8 mouse cellular contexts compared by ENCODE assay signal in the genomic region with DNA sequence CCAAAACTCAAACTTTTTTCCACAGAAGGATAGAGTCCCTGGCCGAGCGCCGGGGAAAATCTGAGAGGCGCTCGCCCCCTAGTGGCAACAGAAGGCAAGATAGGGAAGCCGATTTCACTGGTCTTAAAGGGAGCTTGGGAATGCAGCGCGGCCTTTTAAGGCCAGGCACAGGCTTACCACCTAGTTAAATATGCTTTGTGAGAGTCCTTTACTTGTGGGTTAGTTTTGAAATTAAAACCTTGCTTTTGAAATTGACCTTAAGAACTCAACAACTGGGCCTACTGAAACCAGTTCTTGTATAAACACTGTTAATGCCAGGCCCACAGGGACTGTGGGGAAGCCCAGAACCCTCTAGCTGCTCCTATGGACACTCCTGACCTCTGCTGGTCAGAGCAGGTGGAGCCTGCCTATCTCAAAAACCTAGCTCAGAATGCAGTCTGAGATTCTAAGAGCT. TPM values are rescaled to one million over a fixed set of nuclear protein-coding genes. Genes with fewer than 3 reads are reported as not detected.
DNase-seq lines count a peak whose midpoint lies in the region; ATAC-seq lines count a peak whose summit lies in the region.

No protein-coding gene starts in this region.

- DNase-seq in ES-CJ7 (ENCODE audit: low read depth, low spot score), result peak; percentile 83
- DNase-seq in heart, postnatal 10 days, result peak; percentile 83 to 88
- DNase-seq in kidney, postnatal 4 days, result peak; percentile 86 to 88
- peak; percentile 33 for DNase-seq in telencephalon, adult 2 months (ENCODE audit: low read depth, low spot score)

- under 1% methylated on average over 8 of the region's 8 CpGs for WGBS in forebrain, embryonic 13.5 days
- WGBS in liver, embryonic 16.5 days (ENCODE audit: insufficient replicate concordance), result 0% methylated on average over 8 of the region's 8 CpGs
- 1% methylated on average over 8 of the region's 8 CpGs for WGBS in neural tube, embryonic 13.5 days

- H3K27me3 ChIP-seq in forebrain, embryonic 13.5 days, result no peaks in the 10 kb centered on the region
- no peaks in the 10 kb centered on the region for H3K27me3 ChIP-seq in liver, embryonic 16.5 days (ENCODE audit: control insufficient read depth, insufficient read depth, low read depth, low read length)
- H3K27me3 ChIP-seq in neural tube, embryonic 13.5 days, result no peaks in the 10 kb centered on the region

- no peak overlapping the region for H3K9ac ChIP-seq in forebrain, embryonic 13.5 days
- H3K9ac ChIP-seq in liver, embryonic 16.5 days (ENCODE audit: low read depth, low read length), result no peak overlapping the region
- H3K9ac ChIP-seq in neural tube, embryonic 13.5 days, result peak overlapping the region; percentile 43; the same call in 1 of the 2 replicates

- H3K4me1 ChIP-seq in forebrain, embryonic 13.5 days, result no peaks in the 10 kb centered on the region
- H3K4me1 ChIP-seq in liver, embryonic 16.5 days (ENCODE audit: control insufficient read depth, low read depth, low read length), result no peaks in the 10 kb centered on the region; the same call in 1 of the 2 replicates
- no peaks in the 10 kb centered on the region for H3K4me1 ChIP-seq in neural tube, embryonic 13.5 days (replicated peaks)

- H3K9me3 ChIP-seq in forebrain, embryonic 13.5 days (replicated peaks), result no peaks in the 10 kb centered on the region
- no peaks in the 10 kb centered on the region for H3K9me3 ChIP-seq in liver, embryonic 16.5 days (replicated peaks; ENCODE audit: control insufficient read depth, low read length)
- H3K9me3 ChIP-seq in neural tube, embryonic 13.5 days, result no peaks in the 10 kb centered on the region

- H3K36me3 ChIP-seq in forebrain, embryonic 13.5 days (ENCODE audit: poor library complexity, severe bottlenecking), result no peaks in the 10 kb centered on the region
- H3K36me3 ChIP-seq in liver, embryonic 16.5 days (ENCODE audit: control insufficient read depth, insufficient read depth), result no peaks in the 10 kb centered on the region
- no peaks in the 10 kb centered on the region for H3K36me3 ChIP-seq in neural tube, embryonic 13.5 days

- ATAC-seq in cerebellum, adult (ENCODE audit: insufficient number of reproducible peaks, low FRiP score, low TSS enrichment), result peak; percentile 92
- peak; percentile 94 for ATAC-seq in forebrain, embryonic 13.5 days
- peak; percentile 84 for ATAC-seq in liver, embryonic 16.5 days (ENCODE audit: low read depth)
- peak; percentile 97 for ATAC-seq in neural tube, embryonic 13.5 days (ENCODE audit: low read depth)

- no peak overlapping the region for H3K4me3 ChIP-seq in forebrain, embryonic 13.5 days
- H3K4me3 ChIP-seq in liver, embryonic 16.5 days (ENCODE audit: low read depth, low read length), result peak overlapping the region; percentile 26; the same call in 1 of the 2 replicates
- peak overlapping the region; percentile 15 for H3K4me3 ChIP-seq in neural tube, embryonic 13.5 days

- no peak overlapping the region for H3K27ac ChIP-seq in forebrain, embryonic 13.5 days
- H3K27ac ChIP-seq in liver, embryonic 16.5 days (ENCODE audit: low read length), result no peak overlapping the region
- no peak overlapping the region for H3K27ac ChIP-seq in neural tube, embryonic 13.5 days (replicated peaks)

- intact Hi-C loops in heart, postnatal 10 days (cut with DNase I), result loop anchor here (1.0 to 2.0 kb wide), 3 partner anchors 231 to 328 kb away; no protein-coding TSS in a partner anchor

- peak overlapping the region; percentile 32; the same call in 1 of the 2 replicates for H3K4me2 ChIP-seq in forebrain, embryonic 13.5 days
- peak overlapping the region; percentile 42 for H3K4me2 ChIP-seq in liver, embryonic 16.5 days (ENCODE audit: low read depth, low read length)
- peak overlapping the region; percentile 46 for H3K4me2 ChIP-seq in neural tube, embryonic 13.5 days

RNA-seq across cellular contexts. Expression of a gene that starts 20.2 kb away (rescaled TPM):
- 51.5 and 55.5 TPM in 2 replicates for polyA plus RNA-seq in forebrain, embryonic 13.5 days (2015; fragmentation: Nextera tagmentation; extraction: Ambion mirVana)
- 1 to 10 TPM; 5.6 to 6.7 TPM for total RNA-seq in heart, postnatal 10 days (2021)
- polyA plus RNA-seq in liver, embryonic 16.5 days (2015; fragmentation: Nextera tagmentation; extraction: Ambion mirVana), result 76.2 and 90.8 TPM in 2 replicates
- 13.5 and 15.5 TPM in 2 replicates for polyA plus RNA-seq in neural tube, embryonic 13.5 days (2015; fragmentation: Nextera tagmentation; extraction: Ambion mirVana)

Comparison
In these comparisons a context has a peak if more than half of its experiments do, and no peak if none do; other contexts are left out.
1. DNase-seq: peak in every context shown above with its lines; median percentile 87 in kidney, postnatal 4 days; 86 in heart, postnatal 10 days; 83 in ES-CJ7; 33 in telencephalon, adult 2 months.